Mouse (Mus musculus) midbrain, postnatal 0 days (tissue): Measurements from ENCODE around the gene 1700001L19Rik. TPM values are rescaled to one million over a fixed set of nuclear protein-coding genes. Genes with fewer than 3 reads are reported as not detected.

Experiments
- ATAC-seq: fragments of 200-750 bp; cut with Nextera tagmentation; 2 replicates; pipeline ENCODE4 v1.8.0; 2017; ENCODE audit warnings: moderate number of reproducible peaks, mild to moderate bottlenecking, moderate TSS enrichment, moderate library complexity; ENCODE audit not compliant: low FRiP score
- DNase-seq: peaks from one replicate; pipeline ENCODE4 v3.0.0-alpha.2; 2015; ENCODE audit warnings: low spot score
- H3K27ac ChIP-seq: fragments of 300-500 bp; sonication (generic); 2 replicates; pipeline ENCODE4 v1.5.1; 2014; ENCODE audit warnings: low read depth, mild to moderate bottlenecking, low read length, mixed read lengths
- H3K27me3 ChIP-seq: fragments of 300-500 bp; sonication (generic); 2 replicates; pipeline ENCODE4 v1.6.1; 2014; ENCODE audit warnings: low read length, control low read depth, mixed read lengths; ENCODE audit not compliant: insufficient read depth
- H3K36me3 ChIP-seq: fragments of 300-500 bp; sonication (generic); 2 replicates; pipeline ENCODE4 v1.6.1; 2014; ENCODE audit warnings: low read length, control low read depth, mixed read lengths; ENCODE audit not compliant: insufficient read depth
- H3K4me1 ChIP-seq: fragments of 300-500 bp; sonication (generic); 2 replicates; pipeline ENCODE4 v1.6.1; 2014; ENCODE audit warnings: mild to moderate bottlenecking, control low read depth, antibody characterized with exemption, low read length, mixed read lengths; ENCODE audit not compliant: insufficient read depth
- H3K4me2 ChIP-seq: fragments of 300-500 bp; sonication (generic); 2 replicates; pipeline ENCODE4 v1.6.1; 2014; ENCODE audit warnings: low read depth, mild to moderate bottlenecking, low read length, mixed read lengths; ENCODE audit not compliant: poor library complexity, severe bottlenecking
- H3K4me3 ChIP-seq: fragments of 300-500 bp; sonication (generic); 2 replicates; pipeline ENCODE4 v1.5.1; 2014; ENCODE audit warnings: low read depth, mild to moderate bottlenecking, low read length, moderate library complexity
- H3K9ac ChIP-seq: fragments of 300-500 bp; sonication (generic); replicated peaks from 2 replicates; pipeline ENCODE4 v1.6.1; 2014; ENCODE audit warnings: mild to moderate bottlenecking, low read length, moderate library complexity, mixed read lengths; ENCODE audit not compliant: poor library complexity, severe bottlenecking
- H3K9me3 ChIP-seq: fragments of 300-500 bp; sonication (generic); 2 replicates; pipeline ENCODE4 v1.6.1; 2016; ENCODE audit warnings: low read length, control low read depth
- CTCF ChIP-seq: IDR thresholded peaks from 2 replicates; pipeline ENCODE4 v1.5.1; 2016; ENCODE audit warnings: antibody characterized with exemption, mild to moderate bottlenecking
- WGBS: fragments of 180-500 bp; shearing (Covaris S2); extraction: QIAGEN DNeasy Blood & Tissue Kit; methylation state at CpG from one replicate; pipeline ENCODE4 v1.1.7; 2014; 5-methylcytosine and 5-hydroxymethylcytosine counted together
- polyA plus RNA-seq: library from polyadenylated mRNA; unstranded; fragments of >200 nt; fragmentation: Nextera tagmentation; extraction: Ambion mirVana; gene quantifications from 2 replicates; pipeline ENCODE4 v1.2.1, GENCODE M21; 2015
- total RNA-seq: library from RNA; depleted of rRNA; stranded (reverse); fragments of >200 nt; gene quantifications from 2 replicates; pipeline ENCODE4 v1.2.3, GENCODE M21; 2014; rRNA removed

1700001L19Rik gene
- total and polyA plus RNA-seq, 2 experiments from 2014 or later = 10.5 to 27.6 TPM

DNA sequence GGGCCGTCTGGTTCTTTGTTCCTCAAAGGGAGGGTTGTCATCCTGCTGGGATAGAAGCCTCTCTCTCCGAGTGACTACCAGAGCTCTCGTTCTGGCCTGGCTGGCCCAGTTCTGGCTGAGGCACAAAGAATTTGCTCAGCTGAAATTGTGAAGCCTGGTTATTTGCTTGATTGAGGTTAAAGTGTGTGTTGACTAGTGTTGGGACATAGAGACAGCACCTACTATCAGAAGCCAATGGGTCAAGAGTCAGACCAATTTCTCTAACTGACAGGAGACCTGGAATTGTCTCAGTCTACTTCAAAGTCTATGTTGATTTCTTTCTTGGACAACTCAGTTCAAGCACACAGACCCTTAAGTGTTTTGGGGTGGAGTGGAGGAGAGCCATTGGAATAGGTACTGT lies 29.8 kb downstream of the 1700001L19Rik start:
- H3K36me3 ChIP-seq = peaks cover 2% of the 10 kb centered on the region; the same call in 1 of the 2 replicates
- no peak for ATAC-seq
- H3K27ac ChIP-seq = no peak overlapping the region
- H3K4me1 ChIP-seq = no peaks in the 10 kb centered on the region
- no peak for DNase-seq
- TF ChIP-seq CTCF = no peak
- H3K9ac ChIP-seq = no peak overlapping the region
- H3K4me2 ChIP-seq = no peak overlapping the region
- H3K27me3 ChIP-seq = no peaks in the 10 kb centered on the region
- 68% methylated on average over 3 of the region's 3 CpGs for WGBS
- H3K9me3 ChIP-seq = no peaks in the 10 kb centered on the region
- no peak overlapping the region for H3K4me3 ChIP-seq

DNA sequence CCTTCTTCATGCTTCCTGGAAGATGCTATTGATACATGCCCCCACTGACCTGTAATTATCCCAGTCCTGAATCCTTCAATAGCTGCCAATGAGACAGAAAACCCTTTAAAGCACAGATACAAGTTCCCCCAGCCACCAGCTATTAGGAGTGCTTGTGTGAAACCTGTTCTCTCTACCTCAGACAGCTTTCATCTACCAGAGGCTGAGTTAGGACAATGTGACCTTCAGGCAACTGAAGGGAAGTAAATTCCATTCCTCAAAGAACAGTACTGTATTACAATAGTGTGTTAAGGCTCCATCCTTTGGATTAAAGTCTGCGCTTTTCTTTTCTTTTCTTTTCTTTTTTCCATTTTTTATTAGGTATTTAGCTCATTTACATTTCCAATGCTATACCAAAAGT lies 45.6 kb downstream of the 1700001L19Rik start:
- no peaks in the 10 kb centered on the region for H3K27me3 ChIP-seq
- no peak overlapping the region for H3K4me3 ChIP-seq
- no peaks in the 10 kb centered on the region for H3K4me1 ChIP-seq
- DNase-seq (no peak), ATAC-seq (no peak)
- no peaks in the 10 kb centered on the region for H3K36me3 ChIP-seq
- no peaks in the 10 kb centered on the region for H3K9me3 ChIP-seq
- TF ChIP-seq CTCF = no peak
- 97% methylated on average over 1 of the region's 1 CpGs for WGBS
- no peak overlapping the region for H3K4me2 ChIP-seq
- H3K27ac ChIP-seq = no peak overlapping the region
- no peak overlapping the region for H3K9ac ChIP-seq

Other genes with a start within 250 kb of the 1700001L19Rik start
- 10.6 and 12.5 TPM in 2 replicates for gene Mtrr, start 15.3 kb upstream of the 1700001L19Rik start, total RNA-seq
- gene Mtrr, start 15.3 kb upstream of the 1700001L19Rik start, polyA plus RNA-seq = 6.8 and 8.2 TPM in 2 replicates
- gene Fastkd3, start 15.2 kb upstream of the 1700001L19Rik start, total RNA-seq = 10.7 and 17.4 TPM in 2 replicates
- 18.5 and 20.1 TPM in 2 replicates for gene Fastkd3, start 15.2 kb upstream of the 1700001L19Rik start, polyA plus RNA-seq